Mouse (Mus musculus): ENCODE results near the gene Nr2f2.
A peak's percentile ranks its signal among the peaks of the same experiment; 100 is the strongest.

Nr2f2 gene

DNA sequence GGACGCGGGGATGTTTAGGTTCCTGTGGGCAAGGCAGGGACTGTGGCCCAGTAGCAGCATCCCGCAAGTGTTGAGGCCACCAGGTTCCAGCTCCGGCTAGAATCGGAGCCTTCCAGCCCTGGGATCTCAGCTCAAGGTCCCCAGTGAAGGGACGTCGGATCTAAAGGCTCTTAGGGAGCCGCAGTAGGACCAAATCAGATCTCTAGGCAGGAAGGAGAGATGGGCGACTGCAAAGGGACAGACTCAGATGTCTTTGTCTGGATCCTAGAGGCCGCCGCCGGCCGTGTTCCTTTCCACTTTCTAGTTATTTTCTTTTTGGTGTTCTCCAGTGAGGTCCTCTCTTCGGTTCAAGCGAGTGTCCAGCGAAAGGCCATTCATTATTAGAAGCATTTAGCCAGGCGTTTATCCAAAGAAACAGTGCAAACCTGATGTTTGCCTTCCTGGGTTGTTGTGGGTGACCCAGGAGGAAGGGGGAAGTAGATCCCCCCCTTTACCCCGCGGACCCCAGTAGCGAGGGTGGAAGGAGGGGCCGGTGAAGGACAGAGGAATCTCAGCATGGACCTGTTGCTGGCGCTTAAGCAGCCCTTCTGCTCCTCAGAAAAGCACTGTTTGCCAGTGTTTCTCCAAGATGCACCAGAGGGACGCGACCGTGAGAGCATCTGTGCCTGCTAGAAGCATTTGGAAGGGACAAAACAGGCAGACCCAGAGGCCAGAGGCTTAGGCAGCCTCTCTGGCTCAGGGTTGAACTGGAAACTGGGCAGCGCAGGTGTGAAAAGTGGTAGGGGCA lies 34.3 kb downstream of the Nr2f2 start:
- no peak for DNase-seq (ENCODE audit: low read depth)

DNA sequence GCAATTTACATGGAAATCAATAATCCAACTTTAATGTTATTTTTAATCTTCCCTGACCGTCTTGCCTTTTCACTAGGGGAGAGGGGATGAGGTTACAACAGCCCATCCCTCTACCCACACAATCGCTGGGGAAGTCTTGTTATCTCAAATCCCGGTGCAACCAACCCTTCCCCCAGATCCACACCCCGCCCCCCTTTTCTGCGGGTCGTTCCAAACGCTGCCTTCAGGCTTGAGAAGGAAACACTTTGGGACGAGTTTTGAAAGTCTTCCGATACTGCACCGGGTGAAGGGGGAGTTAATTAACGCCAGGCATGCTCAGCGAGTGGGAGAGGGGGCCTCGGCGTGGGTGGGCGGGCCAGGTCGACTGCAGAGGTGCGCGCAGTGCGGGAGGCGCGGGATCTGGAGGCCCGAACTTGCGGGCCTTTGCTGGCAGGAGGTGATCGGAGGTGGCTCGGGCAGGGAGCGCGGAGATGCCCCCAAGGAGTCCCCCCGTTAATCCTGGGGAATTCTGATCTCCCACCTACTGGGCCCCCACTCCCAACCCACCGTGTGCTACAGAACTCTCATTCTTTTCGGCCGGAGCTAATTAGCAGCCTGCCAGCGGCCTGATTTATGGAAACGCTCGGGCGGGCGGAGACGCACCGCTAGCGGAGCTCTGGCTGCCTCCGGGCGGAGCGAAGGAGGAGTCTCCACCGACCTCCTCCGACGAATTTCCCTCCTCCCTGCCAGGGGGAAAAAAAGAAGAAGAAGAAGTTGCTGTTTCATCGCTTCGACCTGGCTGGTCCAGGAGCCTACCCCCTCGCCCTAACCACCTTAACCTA lies 35.1 kb downstream of the Nr2f2 start:
- no peak for DNase-seq (ENCODE audit: low read depth)

DNA sequence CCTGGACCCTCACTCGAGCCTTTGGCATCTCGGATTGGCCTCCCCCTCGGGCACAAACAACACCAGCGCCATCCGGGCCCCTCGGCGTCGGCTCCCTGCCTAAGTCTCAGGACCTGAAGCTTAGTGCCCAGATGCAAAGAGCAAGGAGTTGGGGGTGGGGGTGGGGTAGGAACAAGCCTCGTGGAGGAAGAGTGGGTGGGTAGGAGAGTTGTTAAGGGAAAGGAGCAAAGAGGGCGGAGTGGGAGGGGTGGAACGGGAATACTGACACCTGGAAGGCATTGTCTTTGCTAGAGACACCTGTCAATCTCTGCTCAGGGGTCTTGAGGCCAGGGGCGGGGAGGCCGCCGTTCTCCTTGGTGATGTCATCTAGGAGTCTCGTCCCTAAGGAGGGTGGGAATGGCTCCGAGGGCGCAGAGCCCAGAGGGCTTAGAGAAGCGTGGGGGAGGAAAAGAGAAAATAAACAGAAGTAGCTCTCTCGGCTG lies 35.7 kb downstream of the Nr2f2 start:
- DNase-seq (ENCODE audit: low read depth): no peak

DNA sequence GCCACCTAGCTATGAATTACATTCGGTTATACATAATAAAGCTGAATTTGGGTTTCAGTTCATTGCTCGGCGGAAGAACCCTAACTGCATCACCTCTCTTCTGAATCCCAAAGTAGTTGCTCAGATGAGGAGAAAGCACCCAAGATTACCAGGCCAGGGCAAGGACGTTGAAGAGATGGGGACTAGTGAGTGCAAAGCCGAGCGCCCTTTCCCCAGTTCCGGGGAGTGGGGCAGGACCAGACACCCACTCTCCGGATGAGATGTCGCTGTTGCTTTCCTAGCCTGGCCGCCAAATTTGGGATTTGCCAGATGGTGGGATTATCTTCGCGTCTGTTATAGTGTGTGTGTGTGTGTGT lies 36.4 kb downstream of the Nr2f2 start:
- no peak for DNase-seq (ENCODE audit: low read depth)

DNA sequence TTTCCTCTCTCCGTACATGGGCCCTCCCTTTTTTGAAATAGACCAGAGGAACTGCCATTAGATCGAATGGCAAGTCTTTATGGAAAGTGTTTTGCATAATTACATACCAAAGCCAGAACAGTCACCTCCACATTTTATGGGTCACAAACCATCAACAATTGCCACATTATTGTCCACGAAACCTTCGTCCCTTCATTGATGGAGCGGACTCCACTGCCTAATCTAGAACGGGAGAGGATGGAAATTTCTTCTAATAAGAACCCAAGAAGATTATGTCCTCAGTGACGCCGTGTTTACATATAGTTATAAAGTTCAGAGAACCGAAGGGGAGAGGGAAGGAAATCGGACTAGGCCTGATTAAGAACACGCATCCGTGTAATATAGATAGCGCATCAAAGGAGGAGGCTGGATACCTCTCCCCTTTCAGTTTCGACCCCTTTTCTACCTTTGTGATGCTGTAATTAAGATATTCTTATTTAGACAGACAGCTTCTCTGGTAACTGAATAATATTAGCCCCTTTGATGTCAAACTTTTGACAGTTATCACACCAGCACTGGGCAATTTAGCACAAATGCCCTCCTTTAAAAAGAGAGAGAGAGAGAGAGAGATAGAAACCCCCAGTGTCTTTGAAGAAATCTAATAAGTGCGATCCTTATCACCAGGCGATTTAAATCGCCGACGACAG lies 36.9 kb downstream of the Nr2f2 start:
- no peak for DNase-seq (ENCODE audit: low read depth)

DNA sequence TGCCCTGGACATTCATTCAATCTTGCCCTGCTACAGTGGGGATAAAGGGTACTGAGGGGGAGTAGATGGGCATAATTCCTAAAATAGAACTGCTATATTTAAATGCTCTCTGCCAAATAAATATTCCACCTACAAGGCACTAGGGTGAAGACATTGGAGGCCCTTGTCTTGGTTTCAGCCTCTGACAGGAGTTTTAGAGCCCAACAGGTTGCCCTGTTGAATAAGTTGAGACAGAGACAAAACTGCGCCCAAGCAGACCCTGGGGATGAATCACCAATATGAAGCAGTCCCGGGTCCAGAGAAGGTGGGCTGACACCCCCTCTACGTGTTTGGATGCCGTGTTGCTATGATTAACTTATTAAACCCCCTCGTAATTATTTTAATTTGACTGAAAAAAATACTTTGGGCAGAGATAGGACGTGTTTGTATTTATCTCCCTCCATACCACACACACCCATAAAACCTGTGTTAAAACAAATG lies 37.5 kb downstream of the Nr2f2 start:
- DNase-seq (ENCODE audit: low read depth): no peak

DNA sequence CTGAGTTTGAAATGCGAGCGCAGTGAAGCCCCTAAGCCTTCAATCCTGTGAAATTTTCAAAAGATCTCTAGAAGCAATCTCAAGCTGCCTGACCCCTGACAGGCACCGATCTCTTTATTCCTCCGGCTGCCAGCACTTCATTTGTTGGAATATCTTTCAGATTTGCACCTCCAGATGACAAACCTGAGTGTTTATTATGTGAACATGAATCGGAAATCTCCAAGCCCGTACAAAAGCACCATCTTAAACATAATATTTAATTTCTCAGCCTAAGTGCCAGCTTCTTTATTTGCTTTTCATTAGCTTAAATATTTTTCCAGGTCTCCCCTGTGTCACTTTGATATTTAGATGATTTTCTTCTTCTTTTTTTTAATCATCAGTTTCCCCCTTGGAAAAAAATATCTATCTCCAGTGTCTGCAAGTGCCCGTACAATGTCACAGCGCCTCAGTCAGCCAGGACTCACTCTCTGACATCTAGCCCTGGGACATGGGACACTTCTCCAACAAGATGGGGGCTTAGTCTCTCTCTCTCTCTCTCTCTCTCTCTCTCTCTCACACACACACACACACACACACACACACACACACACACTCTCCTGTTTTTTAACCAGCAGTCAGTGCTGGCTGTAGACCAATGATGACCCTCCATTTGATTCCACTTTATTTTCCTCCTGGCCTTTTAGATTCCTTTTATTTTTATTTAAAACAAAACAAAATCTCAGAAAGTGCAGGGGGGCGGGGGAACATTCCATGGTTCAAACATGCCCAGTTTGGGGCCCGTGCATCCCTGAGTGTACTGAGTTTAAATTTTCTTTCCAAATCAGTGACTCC lies 38.1 kb downstream of the Nr2f2 start:
- DNase-seq (ENCODE audit: low read depth): no peak

DNA sequence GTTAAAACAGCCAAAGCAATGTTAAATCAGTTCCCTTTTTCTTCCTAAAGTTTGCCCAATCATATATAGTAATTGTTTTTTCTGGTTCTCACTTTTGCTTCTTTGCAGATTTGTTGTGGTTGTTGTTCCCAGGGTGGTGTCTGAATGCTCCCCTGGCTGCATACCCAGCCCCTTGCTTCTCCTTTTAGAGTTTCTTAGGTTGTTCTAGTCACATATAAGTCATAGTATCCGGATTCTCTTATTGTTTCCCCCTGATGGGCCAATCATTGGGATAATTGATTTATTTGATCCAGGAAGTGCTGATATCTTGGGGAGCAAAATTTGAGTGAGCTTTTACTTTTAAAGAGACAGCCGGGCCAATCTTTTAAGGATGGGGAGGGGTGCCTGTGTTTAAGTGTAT lies 39.3 kb downstream of the Nr2f2 start:
- no peak for DNase-seq (ENCODE audit: low read depth)

DNA sequence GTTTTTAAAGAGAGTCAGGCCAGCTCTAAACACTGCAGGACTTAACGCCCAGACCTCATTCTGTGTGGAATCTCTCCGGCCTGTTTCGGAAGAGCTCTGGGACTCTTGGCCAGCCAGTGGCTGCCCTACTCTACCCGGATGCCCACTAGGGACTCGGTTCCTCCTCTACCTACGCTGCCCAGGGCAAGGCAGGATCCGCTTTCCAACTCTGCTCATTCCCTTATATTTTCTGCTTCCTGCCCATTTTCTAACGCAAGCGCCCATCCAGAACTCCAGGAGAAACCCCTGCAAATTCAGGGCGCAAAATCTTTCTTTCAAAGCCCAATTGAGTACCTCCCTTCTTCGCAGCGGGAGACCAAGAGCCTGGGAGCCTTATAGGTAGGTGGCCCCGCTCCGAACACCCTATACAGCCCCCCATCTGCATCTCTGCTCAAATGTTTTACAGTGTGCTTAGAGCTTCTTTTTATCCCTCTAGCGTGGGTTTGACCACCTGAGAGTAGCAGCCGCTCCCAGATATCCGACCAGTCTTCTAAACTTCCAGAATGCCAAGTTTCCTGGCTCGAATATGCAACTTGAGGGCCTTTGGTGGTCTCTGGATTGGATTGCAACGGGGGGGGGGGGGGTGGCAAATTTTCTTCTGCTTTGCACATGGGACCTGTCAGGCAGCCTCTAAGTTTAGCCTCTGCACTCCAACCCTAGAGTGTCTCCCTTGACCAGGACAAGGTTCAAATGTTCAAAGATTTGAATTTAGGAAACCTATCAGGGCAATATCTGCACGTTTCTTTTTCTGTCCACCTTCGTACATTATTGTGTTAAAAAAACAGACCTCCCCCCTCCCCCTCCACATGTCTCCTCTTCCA lies 40.1 kb downstream of the Nr2f2 start:
- no peak for DNase-seq (ENCODE audit: low read depth)

DNA sequence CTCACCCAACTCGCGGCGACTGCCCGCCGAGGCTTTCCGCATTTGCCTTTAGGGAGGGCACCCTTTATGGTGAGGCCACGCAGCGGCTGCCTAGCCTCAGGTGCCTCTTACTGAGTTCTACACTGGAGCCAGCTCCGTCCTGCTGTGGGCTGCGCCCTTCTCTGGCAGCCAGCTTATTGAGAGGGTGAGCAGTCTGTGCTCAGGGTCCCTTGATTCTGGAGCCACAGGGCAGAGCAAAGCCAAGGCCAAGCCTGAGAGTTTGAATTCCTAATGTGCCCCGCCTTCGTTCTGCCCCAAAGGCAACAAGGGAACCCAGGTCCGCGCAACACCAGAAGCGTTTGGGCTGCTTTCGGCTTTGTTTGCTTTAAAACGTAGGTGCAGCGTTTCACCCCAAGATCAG lies 41.2 kb downstream of the Nr2f2 start:
- DNase-seq (ENCODE audit: low read depth): no peak

DNA sequence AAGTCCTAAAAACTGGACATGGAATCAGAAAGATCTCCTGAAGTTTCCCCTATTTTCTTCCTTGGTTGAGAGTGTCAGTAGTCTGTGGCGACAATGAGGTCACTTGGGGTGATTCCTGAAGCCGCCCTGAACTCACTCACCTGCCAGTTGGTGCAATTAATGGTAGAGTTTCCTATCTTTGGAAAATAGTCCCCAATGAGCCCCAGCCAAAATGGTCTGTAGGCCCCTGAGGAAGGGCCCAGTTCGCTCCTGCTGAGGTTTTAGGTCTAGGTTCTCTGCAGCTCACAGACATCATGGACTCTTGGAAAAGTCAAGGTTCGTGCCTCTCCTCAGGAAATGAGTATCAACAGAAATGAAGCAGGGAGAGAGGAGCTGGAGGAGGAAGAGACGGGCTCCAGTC lies 42.0 kb downstream of the Nr2f2 start:
- DNase-seq (ENCODE audit: low read depth): no peak

DNA sequence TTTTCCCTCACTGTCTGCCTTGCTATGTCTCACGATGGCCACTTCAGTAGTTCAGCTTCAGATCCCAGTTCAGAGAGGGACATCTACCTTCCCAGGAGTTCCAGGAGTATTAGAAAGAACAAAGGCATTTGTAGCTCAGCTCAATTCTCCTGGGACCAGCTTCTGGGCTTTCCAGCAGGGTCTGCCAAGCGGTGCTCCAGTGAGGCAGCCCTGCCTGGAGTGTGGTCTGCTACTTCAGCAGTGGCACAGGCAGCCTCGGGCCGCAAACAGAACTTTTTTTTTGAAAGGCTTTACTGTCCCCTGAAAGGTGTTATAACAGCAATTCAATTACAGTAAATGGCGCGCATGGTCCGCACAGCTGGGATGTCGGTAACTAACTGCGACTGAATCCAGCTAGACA lies 42.5 kb downstream of the Nr2f2 start:
- DNase-seq (ENCODE audit: low read depth): no peak

DNA sequence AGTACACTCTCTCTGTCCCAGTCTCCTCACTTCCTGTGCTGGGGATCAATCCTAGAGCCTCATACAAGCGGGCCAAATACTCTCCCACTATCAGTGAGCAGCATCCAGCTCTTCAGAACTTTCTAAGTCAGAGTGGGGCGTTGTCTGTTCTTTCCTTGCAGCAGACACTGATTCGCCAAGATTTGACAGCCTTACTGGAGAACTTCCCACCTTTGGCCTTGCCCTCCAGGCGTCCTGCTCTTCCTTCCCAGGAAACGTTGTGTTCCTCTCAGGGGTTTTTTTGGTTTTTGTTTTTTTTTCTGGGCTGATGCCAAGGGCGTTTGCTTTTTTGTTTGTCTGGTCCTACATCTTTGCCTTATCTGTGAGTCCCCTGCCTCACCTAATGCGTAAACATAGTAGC lies 60.8 kb downstream of the Nr2f2 start:
- no peak for DNase-seq (ENCODE audit: low read depth)

DNA sequence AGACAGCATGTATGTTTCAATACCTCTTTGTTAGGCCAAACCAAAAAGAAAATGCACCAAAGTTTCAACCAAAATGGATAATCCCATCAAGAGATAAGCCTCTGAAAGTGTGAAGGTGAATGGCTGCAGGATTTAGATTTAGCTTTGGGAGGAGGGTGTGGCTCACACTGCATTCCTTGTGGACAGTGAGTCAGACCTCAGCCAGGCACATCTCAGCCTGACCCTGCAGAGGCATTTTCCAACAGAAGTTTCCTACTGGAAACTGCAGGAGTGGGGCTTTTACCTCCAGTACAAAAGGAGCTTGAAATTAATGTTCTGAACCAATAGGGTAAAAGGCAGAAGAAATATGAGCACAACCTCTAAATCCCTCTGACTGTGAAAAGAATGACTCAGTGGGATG lies 62.1 kb downstream of the Nr2f2 start:
- DNase-seq (ENCODE audit: low read depth): peak; percentile 43
